Mouse (Mus musculus) heart, embryonic 12.5 days (tissue): Measurements from ENCODE around the gene Apoe. TPM values are rescaled to one million over a fixed set of nuclear protein-coding genes. Genes with fewer than 3 reads are reported as not detected.

Source experiments
- ATAC-seq: fragments of 200-750 bp; cut with Nextera tagmentation; 2 replicates; pipeline ENCODE4 v1.8.0; 2017; ENCODE audit warnings: moderate TSS enrichment, moderate library complexity; ENCODE audit not compliant: insufficient number of reproducible peaks, low FRiP score
- H3K27ac ChIP-seq: fragments of 300-500 bp; sonication (generic); 2 replicates; pipeline ENCODE4 v1.5.1; 2016; ENCODE audit warnings: mild to moderate bottlenecking, moderate library complexity; ENCODE audit not compliant: poor library complexity, severe bottlenecking
- H3K27me3 ChIP-seq: fragments of 300-500 bp; sonication (generic); replicated peaks from 2 replicates; pipeline ENCODE4 v1.6.1; 2016; ENCODE audit warnings: mild to moderate bottlenecking, moderate library complexity
- H3K36me3 ChIP-seq: fragments of 300-500 bp; sonication (generic); 2 replicates; pipeline ENCODE4 v1.6.1; 2016; ENCODE audit warnings: mild to moderate bottlenecking, moderate library complexity
- H3K4me1 ChIP-seq: fragments of 300-500 bp; sonication (generic); replicated peaks from 2 replicates; pipeline ENCODE4 v1.6.1; 2016; ENCODE audit warnings: mild to moderate bottlenecking
- H3K4me2 ChIP-seq: fragments of 300-500 bp; sonication (generic); 2 replicates; pipeline ENCODE4 v1.6.1; 2016; ENCODE audit warnings: mild to moderate bottlenecking, moderate library complexity
- H3K4me3 ChIP-seq: fragments of 300-500 bp; sonication (generic); 2 replicates; pipeline ENCODE4 v1.5.1; 2016; ENCODE audit warnings: mild to moderate bottlenecking
- H3K9ac ChIP-seq: fragments of 300-500 bp; sonication (generic); 2 replicates; pipeline ENCODE4 v1.6.1; 2016; ENCODE audit warnings: mild to moderate bottlenecking, moderate library complexity
- H3K9me3 ChIP-seq: fragments of 300-500 bp; sonication (generic); replicated peaks from 2 replicates; pipeline ENCODE4 v1.6.1; 2016; ENCODE audit warnings: mild to moderate bottlenecking, moderate library complexity
- WGBS: fragments of 180-500 bp; shearing (Covaris S2); methylation state at CpG from one replicate; pipeline ENCODE4 v1.1.7; 2016; 5-methylcytosine and 5-hydroxymethylcytosine counted together
- polyA plus RNA-seq: library from polyadenylated mRNA; unstranded; fragments of >200 nt; fragmentation: Nextera tagmentation; extraction: Ambion mirVana; gene quantifications from 2 replicates; pipeline ENCODE4 v1.2.1, GENCODE M21; 2016

The Apoe gene
- polyA plus RNA-seq, 1 experiment from 2014 or later, result 400 TPM

GRCm38 (mm10) chr7:19738771-19739170 lies 39.8 kb upstream of the Apoe start:
- H3K4me2 ChIP-seq, result no peak overlapping the region
- 86% methylated on average over 3 of the region's 3 CpGs for WGBS
- peaks cover 79% of the 10 kb centered on the region for H3K36me3 ChIP-seq

GRCm38 (mm10) chr7:19736389-19737057 lies 37.5 kb upstream of the Apoe start:
- Histone ChIP-seq H3K9me3 (no peaks in the 10 kb centered on the region), H3K4me2 (no peak overlapping the region), H3K27me3 (no peaks in the 10 kb centered on the region), H3K9ac (no peak overlapping the region), H3K27ac (no peak overlapping the region), H3K4me3 (no peak overlapping the region), H3K4me1 (peaks cover 8% of the 10 kb centered on the region), H3K36me3 (peaks cover 83% of the 10 kb centered on the region)
- WGBS, result 77% methylated on average over 16 of the region's 16 CpGs
- peak; percentile 66 for ATAC-seq

More at GRCm38 (mm10) chr7:19738771-19739170, 39.8 kb upstream of the Apoe start:
- no peak for ATAC-seq
- no peaks in the 10 kb centered on the region for H3K9me3 ChIP-seq
- H3K9ac ChIP-seq, result no peak overlapping the region
- no peaks in the 10 kb centered on the region for H3K27me3 ChIP-seq
- no peak overlapping the region for H3K27ac ChIP-seq
- H3K4me3 ChIP-seq, result no peak overlapping the region
- peaks cover 24% of the 10 kb centered on the region for H3K4me1 ChIP-seq

- 80% methylated on average over 10 of the region's 10 CpGs for WGBS
- peaks cover 91% of the 10 kb centered on the region for H3K36me3 ChIP-seq
Measured at GRCm38 (mm10) chr7:19734178-19734666, 35.2 kb upstream of the Apoe start.

GRCm38 (mm10) chr7:19726541-19726940 lies 27.6 kb upstream of the Apoe start:
- H3K9ac ChIP-seq, result no peak overlapping the region
- WGBS, result 92% methylated on average over 4 of the region's 4 CpGs
- H3K36me3 ChIP-seq, result peaks cover 99% of the 10 kb centered on the region
- H3K4me3 ChIP-seq, result no peak overlapping the region
- no peaks in the 10 kb centered on the region for H3K27me3 ChIP-seq
- peaks cover 5% of the 10 kb centered on the region for H3K9me3 ChIP-seq
- H3K27ac ChIP-seq, result no peak overlapping the region
- H3K4me2 ChIP-seq, result no peak overlapping the region
- no peak for ATAC-seq
- no peaks in the 10 kb centered on the region for H3K4me1 ChIP-seq

More at GRCm38 (mm10) chr7:19734178-19734666, 35.2 kb upstream of the Apoe start:
- no peak overlapping the region for H3K27ac ChIP-seq
- ATAC-seq, result no peak
- no peaks in the 10 kb centered on the region for H3K27me3 ChIP-seq
- no peaks in the 10 kb centered on the region for H3K9me3 ChIP-seq
- no peak overlapping the region for H3K4me3 ChIP-seq
- no peak overlapping the region for H3K9ac ChIP-seq
- no peaks in the 10 kb centered on the region for H3K4me1 ChIP-seq
- H3K4me2 ChIP-seq, result no peak overlapping the region

GRCm38 (mm10) chr7:19724167-19724566 lies 25.2 kb upstream of the Apoe start:
- H3K9me3 ChIP-seq, result peaks cover 17% of the 10 kb centered on the region
- H3K4me1 ChIP-seq, result no peaks in the 10 kb centered on the region
- no peak overlapping the region for H3K9ac ChIP-seq
- no peaks in the 10 kb centered on the region for H3K27me3 ChIP-seq
- no peak overlapping the region for H3K27ac ChIP-seq
- WGBS, result 89% methylated on average over 12 of the region's 12 CpGs
- no peak for ATAC-seq
- peaks cover 98% of the 10 kb centered on the region for H3K36me3 ChIP-seq
- no peak overlapping the region for H3K4me2 ChIP-seq
- no peak overlapping the region for H3K4me3 ChIP-seq

GRCm38 (mm10) chr7:19722754-19723195 lies 23.8 kb upstream of the Apoe start:
- no peaks in the 10 kb centered on the region for H3K27me3 ChIP-seq
- WGBS, result 73% methylated on average over 6 of the region's 6 CpGs
- peak; percentile 75 for ATAC-seq
- no peak overlapping the region for H3K9ac ChIP-seq
- H3K36me3 ChIP-seq, result peaks cover 96% of the 10 kb centered on the region
- H3K4me2 ChIP-seq, result no peak overlapping the region
- H3K27ac ChIP-seq, result peak overlapping the region; percentile 78
- peaks cover 17% of the 10 kb centered on the region for H3K9me3 ChIP-seq
- no peak overlapping the region for H3K4me3 ChIP-seq
- no peaks in the 10 kb centered on the region for H3K4me1 ChIP-seq

GRCm38 (mm10) chr7:19719200-19719599 lies 20.2 kb upstream of the Apoe start:
- H3K9me3 ChIP-seq, result peaks cover 17% of the 10 kb centered on the region
- no peaks in the 10 kb centered on the region for H3K27me3 ChIP-seq
- H3K9ac ChIP-seq, result no peak overlapping the region
- peaks cover 8% of the 10 kb centered on the region for H3K4me1 ChIP-seq
- 82% methylated on average over 4 of the region's 4 CpGs for WGBS
- H3K36me3 ChIP-seq, result peaks cover 70% of the 10 kb centered on the region
- H3K27ac ChIP-seq, result no peak overlapping the region
- no peak overlapping the region for H3K4me3 ChIP-seq
- H3K4me2 ChIP-seq, result no peak overlapping the region
- ATAC-seq, result no peak

GRCm38 (mm10) chr7:19718297-19718952 lies 19.4 kb upstream of the Apoe start:
- 83% methylated on average over 5 of the region's 5 CpGs for WGBS
- Histone ChIP-seq H3K27me3 (no peaks in the 10 kb centered on the region), H3K9ac (no peak overlapping the region), H3K4me2 (no peak overlapping the region), H3K9me3 (peaks cover 17% of the 10 kb centered on the region), H3K27ac (no peak overlapping the region), H3K4me3 (no peak overlapping the region), H3K36me3 (peaks cover 69% of the 10 kb centered on the region), H3K4me1 (peaks cover 16% of the 10 kb centered on the region)
- ATAC-seq, result no peak

- no peak overlapping the region for H3K27ac ChIP-seq
- 86% methylated on average over 4 of the region's 4 CpGs for WGBS
- H3K27me3 ChIP-seq, result no peaks in the 10 kb centered on the region
- H3K9me3 ChIP-seq, result peaks cover 17% of the 10 kb centered on the region
- H3K4me2 ChIP-seq, result no peak overlapping the region
- no peak overlapping the region for H3K9ac ChIP-seq
- no peak for ATAC-seq
- no peak overlapping the region for H3K4me3 ChIP-seq
- H3K36me3 ChIP-seq, result peaks cover 69% of the 10 kb centered on the region
- peaks cover 23% of the 10 kb centered on the region for H3K4me1 ChIP-seq
Measured at GRCm38 (mm10) chr7:19717346-19717745, 18.4 kb upstream of the Apoe start.

- no peak for ATAC-seq
- 0 out of 2 replicates have a peak overlapping the region, but pooled peaks have one; percentile 0 for H3K9ac ChIP-seq
- no peaks in the 10 kb centered on the region for H3K27me3 ChIP-seq
- no peak overlapping the region for H3K27ac ChIP-seq
- peak overlapping the region; percentile 75; the same call in 1 of the 2 replicates for H3K4me2 ChIP-seq
- H3K9me3 ChIP-seq, result peaks cover 14% of the 10 kb centered on the region
- H3K4me3 ChIP-seq, result 0 out of 2 replicates have a peak overlapping the region, but pooled peaks have one; percentile 88
- peaks cover 23% of the 10 kb centered on the region for H3K4me1 ChIP-seq
- 68% methylated on average over 2 of the region's 2 CpGs for WGBS
- H3K36me3 ChIP-seq, result peaks cover 70% of the 10 kb centered on the region
Measured at GRCm38 (mm10) chr7:19716822-19717221, 17.8 kb upstream of the Apoe start.

- Histone ChIP-seq H3K36me3 (peaks cover 70% of the 10 kb centered on the region), H3K27ac (peak overlapping the region; percentile 76), H3K4me1 (peaks cover 23% of the 10 kb centered on the region), H3K4me3 (peak overlapping the region; percentile 88), H3K9ac (peak overlapping the region; percentile 53; the same call in 1 of the 2 replicates), H3K4me2 (peak overlapping the region; percentile 75), H3K27me3 (no peaks in the 10 kb centered on the region), H3K9me3 (peaks cover 8% of the 10 kb centered on the region)
- WGBS, result 8% methylated on average over 18 of the region's 18 CpGs
- no peak for ATAC-seq
Measured at GRCm38 (mm10) chr7:19716055-19716682, 17.2 kb upstream of the Apoe start.
